Mouse (Mus musculus): ENCODE measurements around the gene Exoc3l. TPM values are rescaled to one million over a fixed set of nuclear protein-coding genes. Genes with fewer than 3 reads are reported as not detected.

Gene Exoc3l
- polyA plus RNA-seq (2017; shearing (Covaris generic)), result 2.1 TPM

DNA sequence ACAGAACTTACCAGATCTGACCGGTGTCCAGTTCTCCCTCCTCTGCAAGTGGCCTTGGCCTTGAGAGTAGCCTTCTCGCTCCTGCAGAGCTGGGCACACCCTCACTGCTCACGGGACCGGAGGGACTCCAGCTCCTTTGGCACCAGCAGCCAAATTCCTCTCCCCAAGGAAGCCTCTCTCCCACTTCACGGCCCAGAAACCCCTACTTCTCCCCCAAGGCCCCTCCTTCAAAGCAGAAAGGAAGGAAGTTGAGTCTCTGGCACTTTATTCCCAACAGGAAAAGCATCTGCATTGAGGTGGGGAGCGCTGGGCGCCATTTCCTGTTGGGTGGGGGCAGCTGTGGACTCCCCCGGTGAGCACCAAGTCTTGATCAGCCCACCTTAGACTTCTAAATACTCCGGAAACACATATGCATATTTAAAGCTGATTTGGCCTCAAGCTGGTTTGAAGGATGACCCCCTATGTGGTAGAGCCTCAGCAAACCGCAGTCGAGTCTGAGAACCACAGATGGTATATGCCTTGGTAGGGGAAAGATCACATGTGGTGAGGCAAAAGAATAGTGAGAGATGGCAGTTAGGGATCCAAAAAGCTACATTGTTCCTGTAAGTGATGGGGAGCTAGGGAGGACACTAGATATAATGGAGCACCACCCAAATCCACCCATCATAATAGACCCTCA, at the start of gene Exoc3l:
Exoc3l (minus strand) TSS at position 207 of the 679 bp plus-strand sequence.

GRCm38 (mm10) chr8:105326141-105326672, 30.3 kb upstream of the Exoc3l start, which contains the start of the genes Lrrc29 and Tmem208:
Lrrc29 (minus strand) TSS chr8:105326278.
Tmem208 (plus strand) TSS chr8:105326354.

DNA sequence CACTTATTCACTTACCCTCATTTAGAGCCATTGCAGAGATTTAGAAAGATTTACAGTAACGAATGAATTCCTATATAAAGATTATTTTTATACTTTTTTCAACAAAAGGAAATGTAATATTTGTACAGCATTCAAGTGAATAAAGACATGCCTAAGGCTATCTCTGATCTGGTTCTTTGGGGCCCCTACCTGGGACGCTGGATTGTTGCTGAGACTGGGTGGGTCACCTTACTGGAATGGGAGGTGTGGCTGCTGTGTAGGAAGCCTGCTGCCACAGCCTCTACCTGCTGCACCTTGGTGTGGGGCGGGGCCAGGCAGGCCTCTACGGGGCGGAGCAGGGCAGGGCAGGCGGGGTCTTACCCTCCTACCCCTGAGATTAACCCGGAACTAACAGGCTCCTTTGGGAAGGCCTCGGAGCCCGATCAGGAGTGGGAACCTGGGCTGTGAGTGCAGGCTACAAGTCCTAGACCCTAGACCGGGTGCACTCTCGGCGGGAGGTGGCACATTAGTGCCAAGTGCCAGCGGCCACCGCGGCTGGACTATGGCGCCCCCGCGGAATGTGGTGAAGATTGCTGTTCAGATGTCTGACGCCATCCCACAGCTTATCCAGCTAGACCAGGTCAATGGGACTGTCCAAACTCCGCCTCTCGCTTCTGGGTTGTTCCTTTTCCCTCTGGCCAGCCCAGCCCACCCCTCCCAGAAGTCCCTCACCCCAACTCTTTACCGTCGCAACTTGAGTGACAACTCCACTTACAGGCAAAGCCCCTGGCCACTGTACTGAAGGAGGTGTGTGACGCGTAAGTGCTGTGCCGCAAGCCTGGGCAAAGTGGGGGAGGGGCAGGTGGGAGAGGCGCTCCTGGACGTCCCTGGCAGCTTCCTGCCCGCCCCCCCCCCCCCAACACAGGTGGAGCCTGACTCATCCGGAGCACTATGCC, 9.6 kb upstream of the Exoc3l start, which contains the start of gene Elmo3:
Elmo3 (plus strand) TSS at position 391 of the 935 bp plus-strand sequence.

DNA sequence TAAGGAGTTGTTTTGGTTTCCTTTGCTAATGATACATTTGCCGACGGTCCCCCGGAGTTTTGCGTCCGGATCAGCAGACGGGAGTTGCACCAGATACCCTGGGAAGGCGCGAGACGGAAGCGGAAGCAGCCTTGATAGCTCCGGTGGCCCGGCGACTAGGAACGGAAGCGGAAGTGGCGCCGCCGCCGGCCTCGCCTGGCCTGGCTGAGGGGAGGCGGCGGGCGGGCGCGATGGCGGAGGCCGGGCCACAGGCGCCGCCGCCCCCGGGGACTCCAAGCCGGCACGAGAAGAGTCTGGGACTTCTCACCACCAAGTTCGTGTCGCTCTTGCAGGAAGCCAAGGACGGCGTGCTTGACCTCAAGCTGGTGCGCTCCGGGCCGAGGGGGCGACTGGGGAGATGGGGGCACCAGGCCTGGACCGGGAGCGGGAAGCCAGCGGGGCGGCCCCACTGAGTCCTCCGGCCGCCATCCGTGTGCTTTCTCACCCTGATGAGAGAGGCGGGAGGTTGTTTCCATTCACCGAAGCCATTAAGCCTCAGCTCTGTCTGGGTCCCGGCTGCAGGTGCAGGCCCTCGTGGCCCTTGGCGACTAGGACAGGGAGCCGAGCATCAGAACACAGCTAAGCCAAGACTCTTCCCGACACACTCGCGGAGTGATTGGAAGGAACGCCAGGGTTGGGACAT, 1.8 kb upstream of the Exoc3l start, which contains the start of gene E2f4:
E2f4 (plus strand) TSS at position 153 of the 682 bp plus-strand sequence.

DNA sequence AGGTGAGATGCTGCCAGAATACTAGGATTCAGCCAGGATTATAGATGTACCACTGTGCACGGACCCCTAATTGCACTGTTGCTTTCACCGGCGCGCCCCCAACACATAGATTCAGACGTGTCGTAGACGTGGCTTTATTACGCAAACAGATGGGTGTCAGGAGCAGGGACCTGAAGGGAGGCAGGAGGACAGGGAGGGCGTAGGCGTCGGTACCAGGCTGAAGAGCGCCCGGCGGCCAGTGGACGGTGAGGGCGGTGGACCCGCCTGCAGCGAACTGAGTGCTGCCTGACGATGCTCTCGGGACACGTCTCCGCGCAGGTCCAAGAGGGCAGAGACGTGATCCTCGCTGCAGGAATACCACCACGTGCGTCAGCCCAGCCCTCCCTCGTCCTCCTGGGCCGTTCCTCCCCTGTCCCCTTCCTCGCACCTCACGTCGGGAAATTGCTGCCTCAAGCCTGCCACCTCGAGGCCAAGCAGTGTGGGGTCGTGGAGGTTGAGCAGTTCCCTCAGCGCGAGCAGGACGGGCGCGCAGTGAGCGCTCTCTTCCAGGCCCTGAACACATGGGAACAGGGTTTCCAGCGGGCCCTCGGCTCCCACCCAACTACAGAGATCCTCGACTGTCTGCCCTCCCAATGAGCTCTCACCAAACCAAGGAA, 6.0 kb downstream of the Exoc3l start, which contains the start of gene 4931428F04Rik:
4931428F04Rik (minus strand) TSS at position 60 of the 656 bp plus-strand sequence.

DNA sequence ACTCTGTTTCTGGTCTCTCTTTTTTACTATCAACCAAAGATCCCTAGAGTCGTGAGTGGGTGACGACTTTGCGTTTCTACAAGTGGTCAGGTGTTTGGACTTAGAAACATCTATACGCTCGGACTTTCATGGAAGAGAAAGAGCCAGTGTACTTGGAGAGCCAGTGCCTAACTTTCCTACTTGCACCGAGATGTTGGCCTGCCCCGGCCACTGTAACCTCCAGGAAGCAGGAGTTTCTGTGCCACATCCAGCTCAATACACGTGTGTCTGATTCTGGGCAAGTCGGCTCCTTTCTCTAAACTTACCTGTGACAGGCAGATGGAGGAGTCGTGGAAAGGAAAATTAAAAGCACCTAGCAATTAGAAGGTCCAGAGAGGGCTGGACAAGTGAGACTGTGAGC, 20.1 kb downstream of the Exoc3l start, which contains the start of gene Nol3:
Nol3 (plus strand) TSS at position 301 of the 400 bp plus-strand sequence.

DNA sequence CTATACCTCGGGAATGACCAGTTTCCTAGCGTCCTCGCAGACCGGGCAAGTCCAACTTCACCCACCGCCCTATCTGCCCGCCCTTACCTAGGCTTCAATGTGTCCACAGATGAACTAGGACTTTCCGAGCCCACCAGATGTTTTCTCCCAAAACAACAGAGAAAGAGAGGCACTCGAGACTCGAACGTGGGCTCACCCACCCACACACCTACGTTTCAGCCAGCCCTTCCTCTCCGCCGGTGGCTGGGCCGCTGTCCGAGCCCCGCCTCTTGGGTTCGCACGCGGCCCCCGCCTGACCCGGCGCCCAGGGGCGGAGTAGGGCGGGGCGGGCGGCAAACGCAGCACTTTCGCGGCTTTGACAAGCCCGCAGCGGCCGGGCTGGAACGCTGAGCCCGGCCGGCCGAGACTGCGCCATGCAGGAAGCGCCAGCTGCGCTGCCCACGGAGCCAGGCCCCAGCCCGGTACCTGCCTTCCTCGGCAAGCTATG, 26.4 kb downstream of the Exoc3l start, which contains the start of gene Hsf4:
Hsf4 (plus strand) TSS at position 341 of the 487 bp plus-strand sequence.

DNA sequence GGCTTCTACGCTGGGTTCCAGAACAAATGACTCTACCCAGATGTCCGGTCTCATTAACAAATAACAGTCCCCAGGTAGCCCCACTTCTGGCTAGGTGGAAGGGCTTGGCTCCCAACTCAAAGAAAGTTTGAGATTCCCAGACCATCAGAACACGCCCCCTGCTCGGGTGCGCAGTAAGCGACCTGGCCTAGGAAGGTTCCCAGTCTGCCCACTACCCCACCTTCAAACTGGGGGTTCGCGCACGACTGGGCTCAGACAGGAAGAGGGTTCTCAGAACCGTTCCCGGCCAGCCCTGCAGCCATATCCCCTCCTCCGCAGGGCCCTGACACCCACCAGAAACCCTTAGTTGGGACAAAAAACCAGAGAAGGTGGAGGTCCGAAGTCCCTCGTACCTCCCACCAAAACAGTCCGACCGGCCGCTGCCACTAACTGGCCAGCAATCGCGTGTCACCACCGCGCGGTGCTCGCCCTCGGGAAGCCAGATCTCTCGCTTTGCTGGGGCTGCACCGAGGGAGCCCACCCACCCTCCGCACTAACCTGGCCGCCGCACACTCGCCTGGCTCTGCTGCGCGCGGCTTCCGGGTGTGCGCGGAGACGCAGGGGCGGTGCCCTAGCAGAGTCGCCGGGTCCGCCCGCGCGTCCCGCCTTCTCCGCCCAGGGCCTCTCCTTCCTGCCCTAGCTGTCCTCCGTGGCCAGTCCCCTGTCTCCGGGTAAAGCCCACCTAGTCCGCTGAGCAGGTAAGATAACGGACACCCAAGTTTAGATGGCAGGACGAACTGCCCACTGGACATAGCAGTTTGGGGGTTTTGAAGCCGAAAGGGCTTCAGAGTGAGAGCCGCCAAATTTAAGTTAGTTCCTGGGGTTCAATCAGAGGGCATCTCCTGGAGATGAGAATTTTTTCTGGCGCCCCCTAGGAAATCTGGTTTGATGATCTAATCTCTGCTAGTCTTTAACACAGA, 31.6 kb downstream of the Exoc3l start, which contains the start of the genes Tradd and Fbxl8:
Tradd (minus strand) TSS at position 586 of the 959 bp plus-strand sequence.
Fbxl8 (plus strand) TSS at position 625 of the 959 bp plus-strand sequence.

DNA sequence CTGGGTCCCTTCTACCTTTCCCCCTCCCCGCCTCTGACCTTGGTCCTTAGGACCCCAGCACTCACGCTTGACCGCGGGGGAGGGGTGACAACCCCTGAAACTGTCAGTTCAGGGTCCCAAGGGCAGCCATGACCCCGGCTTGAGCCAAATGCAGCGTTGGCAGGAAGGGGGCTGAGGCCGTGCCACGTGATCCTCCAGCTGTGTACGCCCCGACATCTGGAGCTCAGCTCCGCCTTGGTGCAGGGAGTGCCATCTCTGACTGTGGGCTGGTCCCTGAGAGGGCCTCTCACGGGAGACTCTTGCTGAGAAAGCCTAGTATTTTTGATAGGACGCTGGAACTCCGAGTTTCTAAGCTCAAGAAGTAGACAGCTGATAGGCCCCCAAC, 40.9 kb downstream of the Exoc3l start, which contains the start of gene B3gnt9:
B3gnt9 (minus strand) TSS at position 188 of the 385 bp plus-strand sequence.

Other genes with a start within 250 kb of the Exoc3l start
- not detected for gene Ces3a, start 247.5 kb downstream of the Exoc3l start, polyA plus RNA-seq (2017; shearing (Covaris generic))
- not detected for gene Ces3b, start 212.3 kb downstream of the Exoc3l start, polyA plus RNA-seq (2017; shearing (Covaris generic))
- gene Ces4a, start 164.3 kb downstream of the Exoc3l start, polyA plus RNA-seq (2017; shearing (Covaris generic)), result not detected
- gene Cbfb, start 125.4 kb downstream of the Exoc3l start, polyA plus RNA-seq (2017; shearing (Covaris generic)), result 27.3 TPM
- 30.6 TPM for gene D230025D16Rik, start 71.0 kb downstream of the Exoc3l start, polyA plus RNA-seq (2017; shearing (Covaris generic))
- gene B3gnt9, start 40.9 kb downstream of the Exoc3l start, polyA plus RNA-seq (2017; shearing (Covaris generic)), result 0.93 TPM
- 48.9 TPM for gene Tradd, start 31.5 kb downstream of the Exoc3l start, polyA plus RNA-seq (2017; shearing (Covaris generic))
- 23.4 TPM for gene Fbxl8, start 31.5 kb downstream of the Exoc3l start, polyA plus RNA-seq (2017; shearing (Covaris generic))
- 0.86 TPM for gene Hsf4, start 26.3 kb downstream of the Exoc3l start, polyA plus RNA-seq (2017; shearing (Covaris generic))
- not detected for gene Nol3, start 20.0 kb downstream of the Exoc3l start, polyA plus RNA-seq (2017; shearing (Covaris generic))
- 1.9 TPM for gene 4931428F04Rik, start 6.2 kb downstream of the Exoc3l start, polyA plus RNA-seq (2017; shearing (Covaris generic))
- gene E2f4, start 1.6 kb upstream of the Exoc3l start, polyA plus RNA-seq (2017; shearing (Covaris generic)), result 82.3 TPM
- gene Elmo3, start 9.5 kb upstream of the Exoc3l start, polyA plus RNA-seq (2017; shearing (Covaris generic)), result 8.1 TPM
- 2.6 TPM for gene Lrrc29, start 30.2 kb upstream of the Exoc3l start, polyA plus RNA-seq (2017; shearing (Covaris generic))
- gene Tmem208, start 30.3 kb upstream of the Exoc3l start, polyA plus RNA-seq (2017; shearing (Covaris generic)), result 151 TPM
- gene Fhod1, start 51.9 kb upstream of the Exoc3l start, polyA plus RNA-seq (2017; shearing (Covaris generic)), result 1.8 TPM
- gene Slc9a5, start 52.7 kb upstream of the Exoc3l start, polyA plus RNA-seq (2017; shearing (Covaris generic)), result 0.59 TPM
- not detected for gene Plekhg4, start 77.2 kb upstream of the Exoc3l start, polyA plus RNA-seq (2017; shearing (Covaris generic))
- gene Kctd19, start 117.4 kb upstream of the Exoc3l start, polyA plus RNA-seq (2017; shearing (Covaris generic)), result not detected
- gene Lrrc36, start 117.5 kb upstream of the Exoc3l start, polyA plus RNA-seq (2017; shearing (Covaris generic)), result not detected
- 1.3 TPM for gene Tppp3, start 175.4 kb upstream of the Exoc3l start, polyA plus RNA-seq (2017; shearing (Covaris generic))
- 2.2 TPM for gene Zdhhc1, start 200.8 kb upstream of the Exoc3l start, polyA plus RNA-seq (2017; shearing (Covaris generic))
- gene Hsd11b2, start 222.7 kb upstream of the Exoc3l start, polyA plus RNA-seq (2017; shearing (Covaris generic)), result not detected

Measured in activated CD4-positive, CD25-positive, alpha-beta regulatory T cell, adult 9 weeks (primary cell).